Mouse (Mus musculus): Measurements from ENCODE around the gene Tas2r102. TPM values are rescaled to one million over a fixed set of nuclear protein-coding genes. Genes with fewer than 3 reads are reported as not detected.

The Tas2r102 gene
- not detected in 2 replicates for polyA plus RNA-seq (2014; fragmentation: Nextera tagmentation; extraction: Ambion mirVana)

DNA sequence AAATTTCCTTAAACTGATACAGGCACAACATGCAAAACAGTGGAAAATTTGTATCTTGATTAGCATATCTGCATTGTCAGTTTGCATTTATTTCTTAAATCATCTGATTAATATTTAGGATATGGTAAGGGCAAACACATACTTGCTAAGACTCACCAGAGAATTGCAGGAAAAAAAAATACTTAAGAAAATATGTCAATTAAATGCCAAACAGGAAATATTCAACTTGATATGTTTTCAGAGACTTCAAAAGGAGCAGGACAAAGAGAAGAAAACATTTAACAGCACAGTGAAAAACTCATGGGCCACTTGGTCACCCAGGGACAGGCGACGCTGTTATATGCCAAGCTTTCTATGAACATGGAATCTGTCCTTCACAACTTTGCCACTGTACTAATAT is at the start of gene Tas2r102:
Gene Tas2r102 (plus strand): TSS at position 301 of the 400 bp plus-strand sequence.
- no peak for DNase-seq
- H3K4me1 ChIP-seq (ENCODE audit: insufficient read depth): no peaks in the 10 kb centered on the region
- H3K36me3 ChIP-seq (ENCODE audit: insufficient read depth): no peaks in the 10 kb centered on the region
- no peak for TF ChIP-seq CTCF (IDR thresholded peaks at IDR 0.05; ENCODE audit: low read depth)
- H3K9ac ChIP-seq: no peak within 1 kb of the TSS
- H3K4me3 ChIP-seq (ENCODE audit: low read depth, low read length): no peak within 1 kb of the TSS
- H3K9me3 ChIP-seq (ENCODE audit: low read depth, low read length): no peaks in the 10 kb centered on the region
- ATAC-seq (ENCODE audit: insufficient read depth): no peak
- no peak within 1 kb of the TSS for H3K27ac ChIP-seq (ENCODE audit: low read depth)
- 84% methylated on average over 2 of the region's 2 CpGs for WGBS
- H3K4me2 ChIP-seq: no peak within 1 kb of the TSS
- no peaks in the 10 kb centered on the region for H3K27me3 ChIP-seq (ENCODE audit: insufficient read depth, low read length)

DNA sequence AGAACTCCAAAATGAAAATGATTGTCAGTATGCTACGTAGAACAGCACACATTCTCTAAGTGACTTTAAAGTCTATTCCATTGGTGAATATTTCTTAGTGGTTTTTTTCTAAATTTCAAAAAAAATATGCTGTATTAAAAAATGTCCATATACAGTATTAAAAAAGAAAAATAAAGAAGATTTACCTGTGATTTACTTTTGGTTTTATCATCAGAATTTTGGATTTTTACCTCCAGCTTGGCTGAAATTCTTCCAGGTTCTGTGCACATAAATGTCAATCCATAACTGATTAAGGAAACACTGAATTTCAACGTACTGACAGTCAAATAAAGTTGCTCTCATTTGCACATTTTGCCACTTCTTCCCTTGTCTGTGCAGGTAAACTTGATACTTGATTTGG is 24.0 kb upstream of the Tas2r102 start, which contains the start of gene Tas2r115:
Gene Tas2r115 (minus strand): TSS at position 101 of the 400 bp plus-strand sequence.
- Histone ChIP-seq H3K27ac (ENCODE audit: low read depth) (no peak within 1 kb of the TSS), H3K9ac (no peak within 1 kb of the TSS), H3K4me1 (ENCODE audit: insufficient read depth) (no peaks in the 10 kb centered on the region), H3K36me3 (ENCODE audit: insufficient read depth) (no peaks in the 10 kb centered on the region), H3K9me3 (ENCODE audit: low read depth, low read length) (no peaks in the 10 kb centered on the region), H3K4me3 (ENCODE audit: low read depth, low read length) (no peak within 1 kb of the TSS), H3K4me2 (no peak within 1 kb of the TSS), H3K27me3 (ENCODE audit: insufficient read depth, low read length) (no peaks in the 10 kb centered on the region)
- no peak for TF ChIP-seq CTCF (IDR thresholded peaks at IDR 0.05; ENCODE audit: low read depth)
- ATAC-seq (ENCODE audit: insufficient read depth) (no peak), DNase-seq (no peak)
- WGBS: 64% methylated on average over 2 of the region's 2 CpGs

DNA sequence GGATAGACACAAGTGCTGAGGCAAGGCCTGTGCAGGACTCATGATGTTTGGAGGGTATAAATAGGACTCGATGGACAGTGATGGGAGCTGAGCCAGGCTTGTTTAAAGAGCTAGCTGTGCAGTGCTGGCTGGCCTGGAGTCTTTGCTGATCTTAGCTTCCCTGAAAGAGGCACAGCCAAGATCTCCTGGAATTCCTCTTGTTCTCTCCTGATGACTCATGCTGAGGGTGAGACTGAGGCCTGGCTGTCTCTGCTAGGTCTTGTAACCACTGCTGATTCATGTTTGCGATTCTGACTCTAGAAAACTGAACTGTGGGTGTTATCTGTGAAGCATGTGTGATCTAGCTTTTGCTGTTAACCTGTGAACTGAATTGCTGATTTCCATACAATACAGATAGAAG is 11.7 kb upstream of the Tas2r102 start:
- Histone ChIP-seq H3K9me3 (ENCODE audit: low read depth, low read length) (no peaks in the 10 kb centered on the region), H3K27ac (ENCODE audit: low read depth) (no peak overlapping the region), H3K4me3 (ENCODE audit: low read depth, low read length) (no peak overlapping the region), H3K9ac (no peak overlapping the region), H3K4me2 (no peak overlapping the region), H3K27me3 (ENCODE audit: insufficient read depth, low read length) (no peaks in the 10 kb centered on the region), H3K4me1 (ENCODE audit: insufficient read depth) (no peaks in the 10 kb centered on the region), H3K36me3 (ENCODE audit: insufficient read depth) (no peaks in the 10 kb centered on the region)
- no peak for ATAC-seq (ENCODE audit: insufficient read depth)
- no peak for TF ChIP-seq CTCF (IDR thresholded peaks at IDR 0.05; ENCODE audit: low read depth)
- DNase-seq: peak; percentile 0
- WGBS: 78% methylated on average over 2 of the region's 2 CpGs

DNA sequence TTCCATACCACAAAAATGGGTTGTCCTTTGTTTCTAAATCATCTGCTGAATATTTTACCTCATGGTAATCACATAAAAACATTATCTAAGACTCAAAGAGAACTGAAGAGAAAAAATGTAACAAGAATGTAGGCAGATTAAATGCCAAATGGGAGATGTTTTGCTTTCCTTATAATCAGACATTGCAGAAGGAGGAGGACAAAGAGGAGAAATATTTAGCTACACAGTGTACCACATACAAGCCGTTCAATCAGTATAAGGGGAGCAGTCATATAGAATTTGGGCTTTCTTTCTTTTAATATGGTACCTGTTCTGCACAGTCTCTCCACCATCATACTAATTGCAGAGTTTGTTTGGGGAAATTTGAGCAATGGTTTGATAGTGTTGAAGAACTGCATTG is 7.5 kb upstream of the Tas2r102 start, which contains the start of gene Tas2r124:
Gene Tas2r124 (plus strand): TSS at position 301 of the 400 bp plus-strand sequence.
- no peak within 1 kb of the TSS for H3K4me2 ChIP-seq
- no peak for ATAC-seq (ENCODE audit: insufficient read depth)

DNA sequence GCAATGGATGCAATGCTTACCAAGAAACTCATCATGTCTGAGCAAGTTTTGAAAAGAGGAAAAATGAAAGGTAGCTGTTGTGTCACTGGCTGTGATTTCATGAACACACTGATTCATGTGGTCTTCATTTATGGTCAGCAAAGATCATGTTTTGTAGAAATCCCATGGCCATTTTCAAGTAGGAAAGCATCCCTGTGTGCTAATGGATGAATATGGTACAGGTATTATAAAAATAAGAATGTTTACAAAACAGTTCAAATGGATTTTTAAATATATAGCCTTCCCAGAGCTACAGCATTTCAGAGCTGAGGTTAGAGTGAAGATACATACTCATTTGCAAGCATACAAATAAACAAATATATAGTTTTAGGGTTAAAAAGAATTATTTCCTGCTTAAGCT is 16.1 kb downstream of the Tas2r102 start, which contains the start of gene Tas2r136:
Gene Tas2r136 (minus strand): TSS at position 101 of the 400 bp plus-strand sequence.
- no peak for TF ChIP-seq CTCF (IDR thresholded peaks at IDR 0.05; ENCODE audit: low read depth)
- no peak within 1 kb of the TSS for H3K9ac ChIP-seq
- H3K9me3 ChIP-seq (ENCODE audit: low read depth, low read length): no peaks in the 10 kb centered on the region
- no peaks in the 10 kb centered on the region for H3K36me3 ChIP-seq (ENCODE audit: insufficient read depth)
- ATAC-seq (ENCODE audit: insufficient read depth): no peak
- no peak within 1 kb of the TSS for H3K27ac ChIP-seq (ENCODE audit: low read depth)
- H3K4me3 ChIP-seq (ENCODE audit: low read depth, low read length): no peak within 1 kb of the TSS
- H3K27me3 ChIP-seq (ENCODE audit: insufficient read depth, low read length): no peaks in the 10 kb centered on the region
- no peak within 1 kb of the TSS for H3K4me2 ChIP-seq
- DNase-seq: no peak
- H3K4me1 ChIP-seq (ENCODE audit: insufficient read depth): no peaks in the 10 kb centered on the region

More for the DNA sequence above, 7.5 kb upstream of the Tas2r102 start, which contains the start of gene Tas2r124:
- H3K9ac ChIP-seq: no peak within 1 kb of the TSS
- no peak for TF ChIP-seq CTCF (IDR thresholded peaks at IDR 0.05; ENCODE audit: low read depth)
- H3K4me1 ChIP-seq (ENCODE audit: insufficient read depth): no peaks in the 10 kb centered on the region
- no peaks in the 10 kb centered on the region for H3K36me3 ChIP-seq (ENCODE audit: insufficient read depth)
- no peaks in the 10 kb centered on the region for H3K27me3 ChIP-seq (ENCODE audit: insufficient read depth, low read length)
- no peak within 1 kb of the TSS for H3K4me3 ChIP-seq (ENCODE audit: low read depth, low read length)
- 78% methylated on average over 1 of the region's 1 CpGs for WGBS
- H3K9me3 ChIP-seq (ENCODE audit: low read depth, low read length): no peaks in the 10 kb centered on the region
- no peak within 1 kb of the TSS for H3K27ac ChIP-seq (ENCODE audit: low read depth)
- no peak for DNase-seq

DNA sequence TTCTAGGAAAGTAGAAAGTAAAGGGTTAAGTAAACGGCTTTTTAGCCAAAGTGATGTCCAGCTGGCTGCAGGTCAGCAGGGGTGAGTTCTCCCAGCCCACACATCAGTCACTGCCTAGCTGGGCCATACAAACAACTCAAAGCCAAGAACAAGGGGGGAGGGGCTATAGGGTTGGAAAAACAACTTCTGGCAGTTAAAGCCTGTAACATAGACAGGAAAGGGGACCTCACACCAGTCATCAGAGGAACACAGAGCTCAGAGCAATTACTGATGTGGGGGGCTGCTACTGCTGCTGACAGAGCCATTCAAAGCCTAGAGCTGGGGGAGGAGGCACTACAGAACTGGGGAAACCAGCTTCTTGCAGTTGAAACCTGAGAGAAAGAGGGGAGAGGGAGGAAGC is 33.5 kb downstream of the Tas2r102 start:
- WGBS: 16% methylated on average over 1 of the region's 1 CpGs
- Histone ChIP-seq H3K9ac (no peak overlapping the region), H3K4me3 (ENCODE audit: low read depth, low read length) (no peak overlapping the region), H3K4me1 (ENCODE audit: insufficient read depth) (no peaks in the 10 kb centered on the region), H3K9me3 (ENCODE audit: low read depth, low read length) (peaks cover 5% of the 10 kb centered on the region; the same call in 1 of the 2 replicates), H3K36me3 (ENCODE audit: insufficient read depth) (no peaks in the 10 kb centered on the region), H3K27ac (ENCODE audit: low read depth) (no peak overlapping the region), H3K27me3 (ENCODE audit: insufficient read depth, low read length) (no peaks in the 10 kb centered on the region), H3K4me2 (no peak overlapping the region)
- ATAC-seq (ENCODE audit: insufficient read depth) (peak; percentile 93), DNase-seq (peak; percentile 68)
- no peak for TF ChIP-seq CTCF (IDR thresholded peaks at IDR 0.05; ENCODE audit: low read depth)

DNA sequence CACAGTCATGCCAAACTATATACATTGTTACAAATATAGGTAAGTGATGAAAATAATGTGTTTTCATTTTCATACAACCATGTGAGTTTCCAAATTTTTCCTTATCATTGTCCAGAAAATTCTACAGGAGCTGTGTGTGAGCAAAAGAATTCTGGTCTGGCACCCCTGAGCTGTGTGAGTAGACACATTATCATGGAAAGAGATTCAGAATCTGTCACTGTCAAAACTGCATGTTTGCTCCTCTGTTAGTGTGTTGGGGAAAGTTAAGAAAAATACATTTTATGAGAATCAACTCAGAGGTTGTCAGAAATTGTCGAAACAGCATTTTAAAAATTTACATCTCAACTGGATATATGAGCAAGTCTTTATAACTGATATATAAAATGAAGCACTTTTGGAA is 40.6 kb downstream of the Tas2r102 start, which contains the start of gene Tas2r117:
Gene Tas2r117 (plus strand): TSS at position 301 of the 400 bp plus-strand sequence.
- 79% methylated on average over 1 of the region's 1 CpGs for WGBS
- Histone ChIP-seq H3K4me1 (ENCODE audit: insufficient read depth) (no peaks in the 10 kb centered on the region), H3K9me3 (ENCODE audit: low read depth, low read length) (no peaks in the 10 kb centered on the region), H3K27ac (ENCODE audit: low read depth) (no peak within 1 kb of the TSS), H3K27me3 (ENCODE audit: insufficient read depth, low read length) (no peaks in the 10 kb centered on the region), H3K4me3 (ENCODE audit: low read depth, low read length) (no peak within 1 kb of the TSS), H3K36me3 (ENCODE audit: insufficient read depth) (no peaks in the 10 kb centered on the region), H3K4me2 (no peak within 1 kb of the TSS), H3K9ac (no peak within 1 kb of the TSS)
- no peak for ATAC-seq (ENCODE audit: insufficient read depth)
- DNase-seq: no peak
- no peak for TF ChIP-seq CTCF (IDR thresholded peaks at IDR 0.05; ENCODE audit: low read depth)

Other genes with a start within 250 kb of the Tas2r102 start
- gene Prh1, start 192.3 kb upstream of the Tas2r102 start, polyA plus RNA-seq (2014; fragmentation: Nextera tagmentation; extraction: Ambion mirVana): not detected in 2 replicates
- not detected in 2 replicates for gene Prp2, start 166.2 kb upstream of the Tas2r102 start, polyA plus RNA-seq (2014; fragmentation: Nextera tagmentation; extraction: Ambion mirVana)
- not detected in 2 replicates for gene A630073D07Rik, start 110.6 kb upstream of the Tas2r102 start, polyA plus RNA-seq (2014; fragmentation: Nextera tagmentation; extraction: Ambion mirVana)
- gene Tas2r120, start 105.2 kb upstream of the Tas2r102 start, polyA plus RNA-seq (2014; fragmentation: Nextera tagmentation; extraction: Ambion mirVana): not detected in 2 replicates
- not detected in 2 replicates for gene Tas2r121, start 61.1 kb upstream of the Tas2r102 start, polyA plus RNA-seq (2014; fragmentation: Nextera tagmentation; extraction: Ambion mirVana)
- gene Tas2r122, start 50.2 kb upstream of the Tas2r102 start, polyA plus RNA-seq (2014; fragmentation: Nextera tagmentation; extraction: Ambion mirVana): not detected in 2 replicates
- gene Tas2r115, start 24.1 kb upstream of the Tas2r102 start, polyA plus RNA-seq (2014; fragmentation: Nextera tagmentation; extraction: Ambion mirVana): not detected in 2 replicates
- gene Tas2r124, start 7.4 kb upstream of the Tas2r102 start, polyA plus RNA-seq (2014; fragmentation: Nextera tagmentation; extraction: Ambion mirVana): not detected in 2 replicates
- gene Tas2r136, start 16.0 kb downstream of the Tas2r102 start, polyA plus RNA-seq (2014; fragmentation: Nextera tagmentation; extraction: Ambion mirVana): not detected in 2 replicates
- not detected in 2 replicates for gene Tas2r117, start 40.7 kb downstream of the Tas2r102 start, polyA plus RNA-seq (2014; fragmentation: Nextera tagmentation; extraction: Ambion mirVana)
- not detected in 2 replicates for gene Tas2r123, start 85.0 kb downstream of the Tas2r102 start, polyA plus RNA-seq (2014; fragmentation: Nextera tagmentation; extraction: Ambion mirVana)
- not detected in 2 replicates for gene Tas2r116, start 93.3 kb downstream of the Tas2r102 start, polyA plus RNA-seq (2014; fragmentation: Nextera tagmentation; extraction: Ambion mirVana)
- not detected in 2 replicates for gene Tas2r110, start 105.9 kb downstream of the Tas2r102 start, polyA plus RNA-seq (2014; fragmentation: Nextera tagmentation; extraction: Ambion mirVana)
- not detected in 2 replicates for gene Tas2r113, start 130.9 kb downstream of the Tas2r102 start, polyA plus RNA-seq (2014; fragmentation: Nextera tagmentation; extraction: Ambion mirVana)
- gene Tas2r125, start 147.5 kb downstream of the Tas2r102 start, polyA plus RNA-seq (2014; fragmentation: Nextera tagmentation; extraction: Ambion mirVana): not detected in 2 replicates
- not detected in 2 replicates for gene Tas2r129, start 189.0 kb downstream of the Tas2r102 start, polyA plus RNA-seq (2014; fragmentation: Nextera tagmentation; extraction: Ambion mirVana)
- gene Tas2r131, start 195.8 kb downstream of the Tas2r102 start, polyA plus RNA-seq (2014; fragmentation: Nextera tagmentation; extraction: Ambion mirVana): not detected in 2 replicates
- not detected in 2 replicates for gene Tas2r109, start 218.8 kb downstream of the Tas2r102 start, polyA plus RNA-seq (2014; fragmentation: Nextera tagmentation; extraction: Ambion mirVana)

Data from lung, embryonic 14.5 days (tissue).